Mouse (Mus musculus) midbrain, postnatal 0 days (tissue): ENCODE results near the gene Etnppl. TPM values are rescaled to one million over a fixed set of nuclear protein-coding genes. Genes with fewer than 3 reads are reported as not detected.

Source experiments
- ATAC-seq: fragments of 200-750 bp; cut with Nextera tagmentation; 2 replicates; pipeline ENCODE4 v1.8.0; 2017; ENCODE audit warnings: moderate number of reproducible peaks, mild to moderate bottlenecking, moderate TSS enrichment, moderate library complexity; ENCODE audit not compliant: low FRiP score
- DNase-seq: peaks from one replicate; pipeline ENCODE4 v3.0.0-alpha.2; 2015; ENCODE audit warnings: low spot score
- H3K27ac ChIP-seq: fragments of 300-500 bp; sonication (generic); 2 replicates; pipeline ENCODE4 v1.5.1; 2014; ENCODE audit warnings: low read depth, mild to moderate bottlenecking, low read length, mixed read lengths
- H3K27me3 ChIP-seq: fragments of 300-500 bp; sonication (generic); 2 replicates; pipeline ENCODE4 v1.6.1; 2014; ENCODE audit warnings: low read length, control low read depth, mixed read lengths; ENCODE audit not compliant: insufficient read depth
- H3K36me3 ChIP-seq: fragments of 300-500 bp; sonication (generic); 2 replicates; pipeline ENCODE4 v1.6.1; 2014; ENCODE audit warnings: low read length, control low read depth, mixed read lengths; ENCODE audit not compliant: insufficient read depth
- H3K4me1 ChIP-seq: fragments of 300-500 bp; sonication (generic); 2 replicates; pipeline ENCODE4 v1.6.1; 2014; ENCODE audit warnings: mild to moderate bottlenecking, control low read depth, antibody characterized with exemption, low read length, mixed read lengths; ENCODE audit not compliant: insufficient read depth
- H3K4me2 ChIP-seq: fragments of 300-500 bp; sonication (generic); 2 replicates; pipeline ENCODE4 v1.6.1; 2014; ENCODE audit warnings: low read depth, mild to moderate bottlenecking, low read length, mixed read lengths; ENCODE audit not compliant: poor library complexity, severe bottlenecking
- H3K4me3 ChIP-seq: fragments of 300-500 bp; sonication (generic); 2 replicates; pipeline ENCODE4 v1.5.1; 2014; ENCODE audit warnings: low read depth, mild to moderate bottlenecking, low read length, moderate library complexity
- H3K9ac ChIP-seq: fragments of 300-500 bp; sonication (generic); replicated peaks from 2 replicates; pipeline ENCODE4 v1.6.1; 2014; ENCODE audit warnings: mild to moderate bottlenecking, low read length, moderate library complexity, mixed read lengths; ENCODE audit not compliant: poor library complexity, severe bottlenecking
- H3K9me3 ChIP-seq: fragments of 300-500 bp; sonication (generic); 2 replicates; pipeline ENCODE4 v1.6.1; 2016; ENCODE audit warnings: low read length, control low read depth
- CTCF ChIP-seq: IDR thresholded peaks from 2 replicates; pipeline ENCODE4 v1.5.1; 2016; ENCODE audit warnings: antibody characterized with exemption, mild to moderate bottlenecking
- WGBS: fragments of 180-500 bp; shearing (Covaris S2); extraction: QIAGEN DNeasy Blood & Tissue Kit; methylation state at CpG from one replicate; pipeline ENCODE4 v1.1.7; 2014; 5-methylcytosine and 5-hydroxymethylcytosine counted together
- polyA plus RNA-seq: library from polyadenylated mRNA; unstranded; fragments of >200 nt; fragmentation: Nextera tagmentation; extraction: Ambion mirVana; gene quantifications from 2 replicates; pipeline ENCODE4 v1.2.1, GENCODE M21; 2015
- total RNA-seq: library from RNA; depleted of rRNA; stranded (reverse); fragments of >200 nt; gene quantifications from 2 replicates; pipeline ENCODE4 v1.2.3, GENCODE M21; 2014

Etnppl gene
- total and polyA plus RNA-seq, 2 experiments from 2014 or later = 0.11 TPM; not detected in 1

- Histone ChIP-seq H3K36me3 (no peaks in the 10 kb centered on the region), H3K27ac (no peak overlapping the region), H3K4me1 (no peaks in the 10 kb centered on the region), H3K27me3 (no peaks in the 10 kb centered on the region), H3K9me3 (no peaks in the 10 kb centered on the region), H3K4me2 (no peak overlapping the region), H3K9ac (no peak overlapping the region), H3K4me3 (no peak overlapping the region)
- no peak for TF ChIP-seq CTCF
- DNase-seq = no peak
- WGBS = 48% methylated on average over 6 of the region's 6 CpGs
- no peak for ATAC-seq
Measured at GRCm38 (mm10) chr3:130649569-130649968, 32.3 kb downstream of the Etnppl start.

GRCm38 (mm10) chr3:130660619-130661018 lies 43.4 kb downstream of the Etnppl start:
- no peak for TF ChIP-seq CTCF
- no peak overlapping the region for H3K9ac ChIP-seq
- ATAC-seq (no peak), DNase-seq (no peak)
- H3K27me3 ChIP-seq = no peaks in the 10 kb centered on the region
- WGBS = 84% methylated on average over 6 of the region's 6 CpGs
- no peaks in the 10 kb centered on the region for H3K9me3 ChIP-seq
- no peak overlapping the region for H3K4me2 ChIP-seq
- H3K36me3 ChIP-seq = no peaks in the 10 kb centered on the region
- no peaks in the 10 kb centered on the region for H3K4me1 ChIP-seq
- no peak overlapping the region for H3K27ac ChIP-seq
- H3K4me3 ChIP-seq = no peak overlapping the region

GRCm38 (mm10) chr3:130662496-130662895 lies 45.2 kb downstream of the Etnppl start:
- 95% methylated on average over 3 of the region's 3 CpGs for WGBS
- Histone ChIP-seq H3K9ac (no peak overlapping the region), H3K4me3 (no peak overlapping the region), H3K36me3 (no peaks in the 10 kb centered on the region), H3K27ac (no peak overlapping the region), H3K27me3 (no peaks in the 10 kb centered on the region), H3K4me2 (no peak overlapping the region), H3K4me1 (no peaks in the 10 kb centered on the region), H3K9me3 (no peaks in the 10 kb centered on the region)
- TF ChIP-seq CTCF = no peak
- DNase-seq (no peak), ATAC-seq (no peak)

- H3K4me3 ChIP-seq = no peak overlapping the region
- TF ChIP-seq CTCF = no peak
- 54% methylated on average over 14 of the region's 14 CpGs for WGBS
- H3K27ac ChIP-seq = no peak overlapping the region
- H3K4me1 ChIP-seq = no peaks in the 10 kb centered on the region
- no peak for ATAC-seq
- H3K4me2 ChIP-seq = no peak overlapping the region
- H3K9me3 ChIP-seq = no peaks in the 10 kb centered on the region
- no peaks in the 10 kb centered on the region for H3K27me3 ChIP-seq
- H3K36me3 ChIP-seq = no peaks in the 10 kb centered on the region
- no peak overlapping the region for H3K9ac ChIP-seq
- no peak for DNase-seq
Measured at GRCm38 (mm10) chr3:130671291-130671690, 54.0 kb downstream of the Etnppl start.

- 98% methylated on average over 19 of the region's 19 CpGs for WGBS
- Histone ChIP-seq H3K36me3 (no peaks in the 10 kb centered on the region), H3K4me3 (no peak overlapping the region), H3K27me3 (0 out of 2 replicates have a peak, but pooled peaks cover 3% of the 10 kb centered on the region), H3K4me1 (no peaks in the 10 kb centered on the region), H3K9ac (no peak overlapping the region), H3K9me3 (no peaks in the 10 kb centered on the region), H3K27ac (no peak overlapping the region), H3K4me2 (no peak overlapping the region)
- DNase-seq (no peak), ATAC-seq (no peak)
- TF ChIP-seq CTCF = no peak
Measured at GRCm38 (mm10) chr3:130677671-130678460, 60.6 kb downstream of the Etnppl start.

- no peak overlapping the region for H3K27ac ChIP-seq
- no peaks in the 10 kb centered on the region for H3K36me3 ChIP-seq
- 92% methylated on average over 2 of the region's 2 CpGs for WGBS
- H3K9me3 ChIP-seq = no peaks in the 10 kb centered on the region
- no peak for DNase-seq
- H3K4me3 ChIP-seq = no peak overlapping the region
- no peak for TF ChIP-seq CTCF
- no peaks in the 10 kb centered on the region for H3K4me1 ChIP-seq
- H3K27me3 ChIP-seq = 0 out of 2 replicates have a peak, but pooled peaks cover 3% of the 10 kb centered on the region
- no peak for ATAC-seq
- H3K9ac ChIP-seq = no peak overlapping the region
- no peak overlapping the region for H3K4me2 ChIP-seq
Measured at GRCm38 (mm10) chr3:130681226-130681625, 64.0 kb downstream of the Etnppl start.
